Mouse (Mus musculus) midbrain, embryonic 10.5 days (tissue): Measurements from ENCODE around the gene Rai2. TPM values are rescaled to one million over a fixed set of nuclear protein-coding genes. Genes with fewer than 3 reads are reported as not detected.
"Not testable (repeated sequence)": the region's sequence is repeated elsewhere in the genome, so short reads cannot be mapped to it uniquely, and the experiment has no call there.

ENCODE experiments used
- DNase-seq: peaks from one replicate; pipeline ENCODE4 v3.0.0-alpha.2; 2017; ENCODE audit warnings: low spot score
- H3K27ac ChIP-seq: fragments of 300-500 bp; sonication (generic); replicated peaks from 2 replicates; pipeline ENCODE4 v1.5.1; 2016; ENCODE audit warnings: mild to moderate bottlenecking
- H3K27me3 ChIP-seq: fragments of 300-500 bp; sonication (generic); 2 replicates; pipeline ENCODE4 v1.6.1; 2016; ENCODE audit warnings: low read depth, mild to moderate bottlenecking; ENCODE audit not compliant: poor library complexity, severe bottlenecking
- H3K36me3 ChIP-seq: fragments of 300-500 bp; sonication (generic); 2 replicates; pipeline ENCODE4 v1.6.1; 2016; ENCODE audit warnings: mild to moderate bottlenecking, moderate library complexity
- H3K4me1 ChIP-seq: fragments of 300-500 bp; sonication (generic); 2 replicates; pipeline ENCODE4 v1.6.1; 2016
- H3K4me3 ChIP-seq: fragments of 300-500 bp; sonication (generic); 2 replicates; pipeline ENCODE4 v1.5.1; 2016; ENCODE audit warnings: mild to moderate bottlenecking, moderate library complexity
- H3K9me3 ChIP-seq: fragments of 300-500 bp; sonication (generic); replicated peaks from 2 replicates; pipeline ENCODE4 v1.6.1; 2016; ENCODE audit warnings: mild to moderate bottlenecking
- WGBS: fragments of 180-500 bp; shearing (Covaris S2); methylation state at CpG from one replicate; pipeline ENCODE4 v1.1.7; 2016; 5-methylcytosine and 5-hydroxymethylcytosine counted together
- polyA plus RNA-seq: library from polyadenylated mRNA; unstranded; fragments of >200 nt; fragmentation: Nextera tagmentation; extraction: Ambion mirVana; gene quantifications from 2 replicates; pipeline ENCODE4 v1.2.1, GENCODE M21; 2016

Rai2 gene
- polyA plus RNA-seq, 1 experiment from 2014 or later, result 1.9 TPM

- Histone ChIP-seq H3K36me3 (no peaks in the 10 kb centered on the region), H3K27me3 (peaks cover 100% of the 10 kb centered on the region)
- 89% methylated on average over 4 of the region's 4 CpGs for WGBS
These were observed 17.4 kb downstream of the Rai2 start for GRCm38 (mm10) chrX:161734310-161734676.

GRCm38 (mm10) chrX:161739374-161739773 lies 22.5 kb downstream of the Rai2 start:
- Histone ChIP-seq H3K9me3 (no peaks in the 10 kb centered on the region), H3K27ac (no peak overlapping the region), H3K4me3 (no peak overlapping the region), H3K36me3 (no peaks in the 10 kb centered on the region), H3K27me3 (peaks cover 98% of the 10 kb centered on the region), H3K4me1 (no peaks in the 10 kb centered on the region)
- DNase-seq, result no peak
- 76% methylated on average over 1 of the region's 1 CpGs for WGBS

More at GRCm38 (mm10) chrX:161734310-161734676, 17.4 kb downstream of the Rai2 start:
- Histone ChIP-seq H3K27ac (no peak overlapping the region), H3K4me1 (peaks cover 5% of the 10 kb centered on the region), H3K4me3 (no peak overlapping the region), H3K9me3 (no peaks in the 10 kb centered on the region)
- DNase-seq, result no peak

GRCm38 (mm10) chrX:161743080-161743479 lies 26.2 kb downstream of the Rai2 start:
- H3K36me3 ChIP-seq, result no peaks in the 10 kb centered on the region
- H3K9me3 ChIP-seq, result no peaks in the 10 kb centered on the region
- H3K4me1 ChIP-seq, result no peaks in the 10 kb centered on the region
- DNase-seq, result no peak
- peaks cover 98% of the 10 kb centered on the region for H3K27me3 ChIP-seq
- no peak overlapping the region for H3K4me3 ChIP-seq
- 86% methylated on average over 3 of the region's 3 CpGs for WGBS
- no peak overlapping the region for H3K27ac ChIP-seq

GRCm38 (mm10) chrX:161745296-161745695 lies 28.4 kb downstream of the Rai2 start:
- WGBS, result 83% methylated on average over 3 of the region's 3 CpGs
- H3K27ac ChIP-seq, result no peak overlapping the region
- H3K9me3 ChIP-seq, result no peaks in the 10 kb centered on the region
- no peak for DNase-seq
- no peaks in the 10 kb centered on the region for H3K36me3 ChIP-seq
- H3K4me1 ChIP-seq, result no peaks in the 10 kb centered on the region
- H3K27me3 ChIP-seq, result peaks cover 98% of the 10 kb centered on the region
- H3K4me3 ChIP-seq, result no peak overlapping the region

- Histone ChIP-seq H3K27ac (no peak overlapping the region), H3K4me3 (no peak overlapping the region), H3K4me1 (no peaks in the 10 kb centered on the region), H3K27me3 (peaks cover 100% of the 10 kb centered on the region), H3K9me3 (no peaks in the 10 kb centered on the region), H3K36me3 (no peaks in the 10 kb centered on the region)
- WGBS, result 75% methylated on average over 2 of the region's 2 CpGs
- no peak for DNase-seq
These were observed 30.5 kb downstream of the Rai2 start for GRCm38 (mm10) chrX:161747337-161747736.

- no peaks in the 10 kb centered on the region for H3K36me3 ChIP-seq
- DNase-seq, result no peak
- H3K9me3 ChIP-seq, result no peaks in the 10 kb centered on the region
- H3K4me1 ChIP-seq, result peaks cover 4% of the 10 kb centered on the region; the same call in 1 of the 2 replicates
- no peak overlapping the region for H3K4me3 ChIP-seq
- no peak overlapping the region for H3K27ac ChIP-seq
- WGBS, result 63% methylated on average over 2 of the region's 2 CpGs
- peaks cover 100% of the 10 kb centered on the region for H3K27me3 ChIP-seq
These were observed 36.6 kb downstream of the Rai2 start for GRCm38 (mm10) chrX:161753514-161753913.

GRCm38 (mm10) chrX:161776321-161776962 lies 59.6 kb downstream of the Rai2 start:
- DNase-seq, result peak; percentile 54
- 49% methylated on average over 12 of the region's 12 CpGs for WGBS
- H3K4me1 ChIP-seq, result peaks cover 16% of the 10 kb centered on the region
- no peaks in the 10 kb centered on the region for H3K36me3 ChIP-seq
- H3K4me3 ChIP-seq, result no peak overlapping the region
- no peak overlapping the region for H3K27ac ChIP-seq
- H3K27me3 ChIP-seq, result peaks cover 100% of the 10 kb centered on the region
- H3K9me3 ChIP-seq, result no peaks in the 10 kb centered on the region

GRCm38 (mm10) chrX:161780321-161781034 lies 63.6 kb downstream of the Rai2 start:
- no peak overlapping the region for H3K4me3 ChIP-seq
- peaks cover 100% of the 10 kb centered on the region for H3K27me3 ChIP-seq
- H3K9me3 ChIP-seq, result no peaks in the 10 kb centered on the region
- peaks cover 16% of the 10 kb centered on the region for H3K4me1 ChIP-seq
- DNase-seq, result no peak
- H3K27ac ChIP-seq, result no peak overlapping the region
- WGBS, result 80% methylated on average over 6 of the region's 6 CpGs
- no peaks in the 10 kb centered on the region for H3K36me3 ChIP-seq

- Histone ChIP-seq H3K4me1 (no peaks in the 10 kb centered on the region), H3K36me3 (no peaks in the 10 kb centered on the region), H3K27ac (no peak overlapping the region), H3K27me3 (peaks cover 91% of the 10 kb centered on the region), H3K9me3 (no peaks in the 10 kb centered on the region), H3K4me3 (no peak overlapping the region)
- DNase-seq, result no peak
- 26% methylated on average over 6 of the region's 6 CpGs for WGBS
These were observed 73.3 kb downstream of the Rai2 start for GRCm38 (mm10) chrX:161790182-161790581.

- not testable (repeated sequence) for H3K36me3 ChIP-seq, H3K27ac ChIP-seq, H3K9me3 ChIP-seq, DNase-seq, H3K4me3 ChIP-seq, H3K4me1 ChIP-seq
- 19% methylated on average over 2 of the region's 2 CpGs for WGBS
- peaks cover 67% of the 10 kb centered on the region for H3K27me3 ChIP-seq
These were observed 109.3 kb downstream of the Rai2 start for GRCm38 (mm10) chrX:161826186-161826585.
